Mouse (Mus musculus) kidney, adult 11 months (tissue): ENCODE results near the gene Ssty2.
"Not testable (repeated sequence)": the region's sequence is repeated elsewhere in the genome, so short reads cannot be mapped to it uniquely, and the experiment has no call there.

Experiments
- DNase-seq: peaks from one replicate; pipeline ENCODE4 v3.0.0; 2022

Ssty2 gene

DNA sequence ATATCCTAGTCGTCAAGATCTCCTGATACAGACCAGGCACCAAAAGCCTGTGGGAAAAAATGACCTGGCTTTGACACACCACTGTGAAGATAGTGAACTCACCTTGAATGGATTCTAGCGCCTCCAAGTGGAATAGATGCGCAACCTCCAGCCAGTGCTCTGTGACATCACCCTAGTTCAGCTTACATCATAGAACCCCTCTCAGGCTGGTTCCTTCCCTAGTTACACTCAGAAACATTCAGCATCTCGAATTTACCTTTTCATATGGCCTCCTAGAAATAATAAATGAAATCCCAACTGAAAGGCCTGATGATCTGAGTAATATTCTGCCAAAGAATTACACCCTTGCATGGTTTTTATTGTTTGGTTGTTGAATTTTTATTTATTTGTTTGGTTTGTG lies at the start of gene Ssty2:
Gene Ssty2, minus strand, starts transcription at position 101 of the 400 bp plus-strand sequence.
- not testable (repeated sequence) for DNase-seq
